Mouse (Mus musculus): Measurements from ENCODE around the gene Kif5a.

DNA sequence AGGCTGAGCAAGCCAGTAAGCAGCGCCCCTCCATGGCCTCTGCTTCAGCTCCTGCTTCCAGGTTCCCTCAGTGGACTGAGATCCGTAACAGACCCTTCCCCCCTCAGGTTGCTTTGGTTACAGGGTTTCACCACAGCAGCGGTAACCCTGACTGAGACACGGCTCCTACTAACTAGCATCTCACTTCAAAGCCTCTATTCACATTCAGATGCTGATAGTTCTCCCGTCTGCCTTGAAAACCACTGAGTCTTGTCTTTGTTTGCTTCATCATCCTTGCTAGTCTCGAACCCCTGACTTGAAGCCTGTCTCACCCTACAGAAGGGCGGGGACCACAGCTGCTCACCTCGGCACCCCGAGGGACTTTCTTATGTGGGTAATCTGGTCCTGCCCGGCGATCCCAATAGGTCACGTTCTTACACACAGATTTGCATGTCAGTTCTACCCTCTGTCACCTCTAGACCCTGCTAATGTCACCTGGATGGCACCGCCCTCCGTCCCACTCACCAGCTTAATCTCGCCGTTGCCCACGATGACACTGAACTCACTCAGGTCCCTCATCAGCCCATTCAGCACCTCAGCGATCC lies 24.8 kb downstream of the Kif5a start:
- TF ChIP-seq CTCF (conservative IDR thresholded peaks at IDR 0.05; ENCODE audit: insufficient read depth, insufficient read length, low read depth, low read length) (no peak), POLR2A (IDR thresholded peaks at IDR 0.05; ENCODE audit: low read depth, low read length) (no peak)
